Mouse (Mus musculus) thymus, adult 2 months (tissue): Measurements from ENCODE around the gene Bcl10.

Experiments used
- CTCF ChIP-seq: fragments of 200-500 bp; IDR thresholded peaks from 2 replicates; pipeline ENCODE4 v1.5.1; 2012; ENCODE audit warnings: mild to moderate bottlenecking, control low read depth, low read length, moderate library complexity, borderline replicate concordance; ENCODE audit not compliant: control insufficient read depth, poor library complexity, insufficient read depth; ENCODE audit errors: extremely low read depth
- POLR2A ChIP-seq: fragments of 200-500 bp; IDR thresholded peaks from 2 replicates; pipeline ENCODE4 v1.6.1; 2012; ENCODE audit warnings: mild to moderate bottlenecking, low read length, control low read depth, moderate library complexity; ENCODE audit not compliant: control insufficient read depth, poor library complexity, insufficient read depth; ENCODE audit errors: extremely low read depth

DNA sequence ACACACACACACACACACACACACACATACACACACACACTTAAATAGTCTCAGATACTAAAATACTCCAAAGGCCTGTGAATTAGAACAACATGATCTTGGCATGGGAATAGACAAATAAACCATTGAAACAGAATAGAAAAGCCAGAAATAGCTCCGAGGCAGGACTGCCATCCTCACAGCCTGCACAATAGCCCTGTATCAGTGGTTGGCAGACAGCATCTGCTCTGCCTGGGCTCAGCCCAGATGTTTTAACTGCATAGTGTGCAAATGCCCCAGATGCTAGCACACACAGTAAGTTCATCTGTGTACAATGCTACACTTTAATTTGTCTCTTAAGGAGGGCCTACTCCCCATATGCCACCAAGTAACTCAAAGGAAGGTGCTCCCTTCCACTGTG lies 37.2 kb downstream of the Bcl10 start:
- TF ChIP-seq POLR2A (no peak), CTCF (no peak)
